Mouse (Mus musculus): ENCODE data around the gene Dusp10.

GRCm38 (mm10) chr1:184118586-184118985 lies 105.5 kb downstream of the Dusp10 start:
- TF ChIP-seq CTCF (IDR thresholded peaks at IDR 0.05; ENCODE audit: low read depth): no peak
- no peak for TF ChIP-seq EP300 (IDR thresholded peaks at IDR 0.05; ENCODE audit: low read depth)

All from heart, postnatal 0 days (tissue).